Mouse (Mus musculus): ENCODE measurements around the gene Col4a3. TPM values are rescaled to one million over a fixed set of nuclear protein-coding genes. Genes with fewer than 3 reads are reported as not detected.
A peak's percentile ranks its signal among the peaks of the same experiment; 100 is the strongest.

Gene Col4a3
- polyA plus RNA-seq (2014; fragmentation: Nextera tagmentation; extraction: Ambion mirVana) = 0.08 and 0.14 TPM in 2 replicates

DNA sequence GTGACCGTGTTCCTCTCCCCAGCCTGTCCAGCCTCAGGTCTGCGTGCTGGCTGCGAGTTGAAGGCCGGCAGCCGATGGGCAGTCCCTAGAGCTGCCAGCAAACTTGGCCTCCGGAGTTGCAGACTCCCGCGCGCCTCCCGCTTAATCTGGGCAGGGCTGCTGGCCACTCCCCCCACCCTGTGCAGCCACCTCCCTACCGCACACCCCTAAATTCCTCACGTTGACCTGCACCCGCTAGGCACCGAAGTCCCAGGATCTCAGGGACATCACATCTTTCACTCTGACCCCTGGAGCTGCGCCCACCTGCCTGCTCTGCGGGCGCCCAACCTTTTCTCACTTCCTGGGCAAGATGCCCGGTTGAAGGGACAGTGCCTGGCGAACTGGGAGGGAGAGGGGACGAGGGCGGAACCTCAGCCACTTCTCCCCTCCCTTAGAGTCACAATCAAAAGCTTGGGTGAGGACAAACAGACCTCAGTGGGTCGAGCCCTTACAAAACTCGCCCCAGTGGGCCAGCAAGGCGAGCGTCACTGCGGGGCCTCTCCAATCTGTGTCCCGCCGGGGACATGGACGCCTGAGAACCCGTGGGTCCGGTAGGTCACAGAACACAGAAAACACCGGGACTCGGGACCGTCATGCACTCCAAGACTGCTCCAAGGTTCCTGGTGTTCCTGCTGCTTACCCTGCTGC lies at the start of gene Col4a3, which contains the start of gene Col4a4:
Gene Col4a3 (plus strand): TSS at position 209 of the 687 bp plus-strand sequence.
Gene Col4a4 (minus strand): TSS at position 137 of the 687 bp plus-strand sequence.
- Histone ChIP-seq H3K4me1 (ENCODE audit: control insufficient read depth, insufficient read depth, low read length) (0 out of 2 replicates have a peak, but pooled peaks cover 8% of the 10 kb centered on the region), H3K27me3 (ENCODE audit: control insufficient read depth, insufficient read depth, low read length) (peaks cover 13% of the 10 kb centered on the region), H3K4me3 (replicated peaks; ENCODE audit: low read depth, low read length) (peak within 1 kb of the TSS; percentile 26), H3K9me3 (ENCODE audit: control insufficient read depth, low read length) (no peaks in the 10 kb centered on the region), H3K27ac (replicated peaks; ENCODE audit: low read depth, low read length) (no peak within 1 kb of the TSS), H3K36me3 (ENCODE audit: control insufficient read depth, insufficient read depth, low read length) (no peaks in the 10 kb centered on the region), H3K9ac (replicated peaks; ENCODE audit: low read length) (no peak within 1 kb of the TSS), H3K4me2 (ENCODE audit: low read length) (peak within 1 kb of the TSS; percentile 55)
- DNase-seq (peak; percentile 37), ATAC-seq (ENCODE audit: low FRiP score, low TSS enrichment) (peak; percentile 55; the same call in 1 of the 2 replicates)
- WGBS = 7% methylated on average over 34 of the region's 34 CpGs

DNA sequence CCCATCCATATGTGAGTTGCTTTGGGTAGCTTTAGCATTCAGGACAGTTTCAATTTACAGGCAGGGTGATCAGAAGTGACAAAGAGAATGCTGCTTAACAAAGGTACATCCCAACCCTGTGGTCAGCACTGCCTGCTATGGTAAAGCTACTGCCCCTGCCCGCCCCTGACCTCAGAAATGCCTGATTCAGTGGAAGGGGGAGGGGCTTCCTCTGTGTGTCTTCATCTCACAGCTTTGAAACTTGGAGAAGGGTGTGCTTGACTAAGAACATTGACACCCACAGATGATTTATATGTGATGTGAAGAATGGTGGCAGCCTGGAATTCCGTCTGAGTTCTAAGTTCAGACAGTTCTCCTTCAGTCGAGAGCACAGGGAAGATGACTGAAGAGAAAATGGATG lies 48.9 kb upstream of the Col4a3 start:
- Histone ChIP-seq H3K4me3 (replicated peaks; ENCODE audit: low read depth, low read length) (no peak overlapping the region), H3K36me3 (ENCODE audit: control insufficient read depth, insufficient read depth, low read length) (no peaks in the 10 kb centered on the region), H3K27ac (replicated peaks; ENCODE audit: low read depth, low read length) (no peak overlapping the region), H3K9ac (replicated peaks; ENCODE audit: low read length) (no peak overlapping the region), H3K4me2 (ENCODE audit: low read length) (no peak overlapping the region), H3K9me3 (ENCODE audit: control insufficient read depth, low read length) (no peaks in the 10 kb centered on the region), H3K27me3 (ENCODE audit: control insufficient read depth, insufficient read depth, low read length) (no peaks in the 10 kb centered on the region), H3K4me1 (ENCODE audit: control insufficient read depth, insufficient read depth, low read length) (peaks cover 10% of the 10 kb centered on the region)
- no peak for DNase-seq
- 74% methylated on average over 3 of the region's 3 CpGs for WGBS
- ATAC-seq (ENCODE audit: low FRiP score, low TSS enrichment) = no peak

DNA sequence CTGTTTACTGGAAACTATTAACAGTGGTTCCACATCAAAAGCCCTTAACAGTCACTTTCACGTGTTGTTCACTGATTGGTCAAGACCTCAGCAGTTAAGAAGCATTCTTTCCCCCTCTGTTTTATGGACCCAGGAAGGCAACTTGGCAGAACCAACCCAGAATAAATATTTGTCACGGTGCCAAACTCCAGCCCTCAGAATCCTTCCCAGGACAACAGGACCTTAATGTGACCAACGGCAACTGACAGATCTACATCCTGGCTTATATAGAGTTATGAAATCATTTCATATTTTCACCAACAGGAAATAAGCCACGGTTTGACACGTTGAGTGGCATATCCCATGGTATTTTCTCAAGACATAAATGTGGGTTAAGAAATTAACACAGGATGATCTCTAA lies 46.7 kb upstream of the Col4a3 start:
- DNase-seq (no peak), ATAC-seq (ENCODE audit: low FRiP score, low TSS enrichment) (no peak)
- 87% methylated on average over 5 of the region's 5 CpGs for WGBS
- Histone ChIP-seq H3K4me3 (replicated peaks; ENCODE audit: low read depth, low read length) (no peak overlapping the region), H3K4me2 (ENCODE audit: low read length) (no peak overlapping the region), H3K27ac (replicated peaks; ENCODE audit: low read depth, low read length) (no peak overlapping the region), H3K4me1 (ENCODE audit: control insufficient read depth, insufficient read depth, low read length) (peaks cover 10% of the 10 kb centered on the region), H3K9ac (replicated peaks; ENCODE audit: low read length) (no peak overlapping the region), H3K27me3 (ENCODE audit: control insufficient read depth, insufficient read depth, low read length) (no peaks in the 10 kb centered on the region), H3K9me3 (ENCODE audit: control insufficient read depth, low read length) (no peaks in the 10 kb centered on the region), H3K36me3 (ENCODE audit: control insufficient read depth, insufficient read depth, low read length) (no peaks in the 10 kb centered on the region)

DNA sequence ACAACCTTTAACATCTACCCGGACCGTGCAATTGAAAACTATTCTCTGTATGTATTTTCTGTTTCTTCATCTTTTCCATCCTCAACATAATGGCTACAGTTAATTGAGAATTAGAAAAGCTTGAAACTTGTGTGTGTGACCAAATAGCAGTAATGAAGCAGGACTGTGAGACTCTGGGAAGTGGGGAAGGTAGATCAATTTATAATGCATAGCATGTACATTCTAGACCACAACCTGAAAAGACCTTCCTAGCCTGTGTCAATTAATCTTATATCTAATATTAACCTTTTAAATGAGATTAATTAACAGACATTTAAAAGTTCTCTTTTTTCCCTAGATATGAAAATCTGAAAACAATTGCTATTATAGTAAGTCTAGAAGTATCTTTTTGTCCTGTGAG lies 42.8 kb upstream of the Col4a3 start:
- H3K27me3 ChIP-seq (ENCODE audit: control insufficient read depth, insufficient read depth, low read length) = no peaks in the 10 kb centered on the region
- no peak overlapping the region for H3K9ac ChIP-seq (replicated peaks; ENCODE audit: low read length)
- H3K9me3 ChIP-seq (ENCODE audit: control insufficient read depth, low read length) = no peaks in the 10 kb centered on the region
- ATAC-seq (ENCODE audit: low FRiP score, low TSS enrichment) (no peak), DNase-seq (no peak)
- H3K27ac ChIP-seq (replicated peaks; ENCODE audit: low read depth, low read length) = no peak overlapping the region
- H3K4me1 ChIP-seq (ENCODE audit: control insufficient read depth, insufficient read depth, low read length) = no peaks in the 10 kb centered on the region
- no peak overlapping the region for H3K4me2 ChIP-seq (ENCODE audit: low read length)
- no peaks in the 10 kb centered on the region for H3K36me3 ChIP-seq (ENCODE audit: control insufficient read depth, insufficient read depth, low read length)
- 98% methylated on average over 2 of the region's 2 CpGs for WGBS
- H3K4me3 ChIP-seq (replicated peaks; ENCODE audit: low read depth, low read length) = no peak overlapping the region

DNA sequence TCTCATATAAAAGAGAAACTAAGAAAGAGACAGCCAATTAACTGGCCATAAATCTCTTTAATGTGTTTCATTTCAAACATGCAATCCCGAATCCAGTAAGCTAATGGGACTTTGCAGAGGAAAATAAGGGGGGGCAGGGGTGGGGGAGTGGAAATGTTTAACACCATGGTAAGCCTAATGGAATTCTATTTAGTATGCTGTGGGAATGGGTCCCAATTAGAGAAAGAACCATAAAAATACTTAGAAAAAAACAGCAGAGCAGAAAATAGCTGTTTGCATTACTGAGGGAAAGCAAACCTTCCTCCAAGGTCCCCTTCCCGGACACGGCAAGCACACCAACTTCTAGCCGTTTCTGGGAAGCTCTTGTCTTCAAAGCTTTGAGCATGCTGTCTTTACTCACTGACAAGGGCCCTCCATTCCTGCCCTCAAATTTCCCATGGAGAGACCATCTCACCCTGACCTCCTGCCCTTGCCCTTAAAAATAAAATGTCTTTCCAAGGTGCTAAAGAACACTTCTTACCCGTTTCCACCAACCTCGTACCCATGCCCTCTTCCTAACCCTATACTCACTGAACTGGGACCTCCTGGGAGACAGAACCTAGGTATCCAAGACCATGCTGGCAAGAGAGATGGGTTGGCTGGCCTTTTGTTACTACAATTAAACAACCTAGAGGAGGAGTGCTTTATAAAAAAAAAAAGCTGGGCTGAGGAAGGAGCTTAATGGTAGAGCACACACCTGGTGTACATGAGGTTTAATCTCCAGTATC lies 42.1 kb upstream of the Col4a3 start:
- Histone ChIP-seq H3K4me1 (ENCODE audit: control insufficient read depth, insufficient read depth, low read length) (no peaks in the 10 kb centered on the region), H3K36me3 (ENCODE audit: control insufficient read depth, insufficient read depth, low read length) (no peaks in the 10 kb centered on the region), H3K4me2 (ENCODE audit: low read length) (no peak overlapping the region), H3K9ac (replicated peaks; ENCODE audit: low read length) (no peak overlapping the region), H3K4me3 (replicated peaks; ENCODE audit: low read depth, low read length) (no peak overlapping the region), H3K27me3 (ENCODE audit: control insufficient read depth, insufficient read depth, low read length) (no peaks in the 10 kb centered on the region), H3K27ac (replicated peaks; ENCODE audit: low read depth, low read length) (no peak overlapping the region), H3K9me3 (ENCODE audit: control insufficient read depth, low read length) (no peaks in the 10 kb centered on the region)
- no peak for DNase-seq
- 81% methylated on average over 6 of the region's 6 CpGs for WGBS
- ATAC-seq (ENCODE audit: low FRiP score, low TSS enrichment) = no peak

DNA sequence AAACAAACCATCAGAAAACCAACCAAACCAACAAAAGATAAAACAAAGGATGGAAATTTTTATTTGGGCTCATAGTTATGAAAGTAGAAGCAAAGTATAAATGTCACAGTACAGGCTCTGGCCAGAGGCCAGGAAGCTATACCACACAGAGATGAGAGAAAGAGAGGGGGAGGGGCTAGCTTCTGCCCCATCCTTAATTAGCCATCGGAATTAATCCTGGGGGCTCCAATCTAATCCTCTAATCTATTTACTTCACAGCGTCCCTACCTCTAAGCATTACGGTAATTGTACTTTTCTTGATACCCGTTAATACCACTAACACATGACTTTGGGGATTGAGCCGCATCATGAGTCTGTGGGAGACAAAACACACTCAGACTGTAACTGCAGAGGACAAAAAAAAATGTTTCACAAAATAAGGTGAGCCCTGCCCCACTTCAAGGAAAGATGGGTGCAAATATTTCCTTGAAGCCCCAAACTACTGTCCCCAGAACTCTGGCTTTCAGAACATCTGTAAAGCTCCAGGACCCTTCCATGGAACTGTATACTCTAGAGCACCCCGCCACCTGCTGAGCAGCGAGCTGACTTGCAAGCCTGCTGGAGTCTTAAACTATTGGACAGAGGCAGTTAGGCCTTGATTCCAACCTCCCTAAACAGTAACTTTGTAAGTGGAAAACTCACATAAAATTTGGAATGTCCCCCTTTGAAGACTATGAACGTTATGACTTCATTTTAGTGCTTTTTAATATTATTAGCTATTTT lies 41.3 kb upstream of the Col4a3 start:
- H3K9ac ChIP-seq (replicated peaks; ENCODE audit: low read length) = no peak overlapping the region
- H3K27me3 ChIP-seq (ENCODE audit: control insufficient read depth, insufficient read depth, low read length) = no peaks in the 10 kb centered on the region
- no peak for DNase-seq
- no peak overlapping the region for H3K4me2 ChIP-seq (ENCODE audit: low read length)
- no peaks in the 10 kb centered on the region for H3K36me3 ChIP-seq (ENCODE audit: control insufficient read depth, insufficient read depth, low read length)
- H3K4me3 ChIP-seq (replicated peaks; ENCODE audit: low read depth, low read length) = no peak overlapping the region
- ATAC-seq (ENCODE audit: low FRiP score, low TSS enrichment) = no peak
- no peaks in the 10 kb centered on the region for H3K9me3 ChIP-seq (ENCODE audit: control insufficient read depth, low read length)
- H3K27ac ChIP-seq (replicated peaks; ENCODE audit: low read depth, low read length) = no peak overlapping the region
- H3K4me1 ChIP-seq (ENCODE audit: control insufficient read depth, insufficient read depth, low read length) = no peaks in the 10 kb centered on the region
- 62% methylated on average over 8 of the region's 8 CpGs for WGBS

DNA sequence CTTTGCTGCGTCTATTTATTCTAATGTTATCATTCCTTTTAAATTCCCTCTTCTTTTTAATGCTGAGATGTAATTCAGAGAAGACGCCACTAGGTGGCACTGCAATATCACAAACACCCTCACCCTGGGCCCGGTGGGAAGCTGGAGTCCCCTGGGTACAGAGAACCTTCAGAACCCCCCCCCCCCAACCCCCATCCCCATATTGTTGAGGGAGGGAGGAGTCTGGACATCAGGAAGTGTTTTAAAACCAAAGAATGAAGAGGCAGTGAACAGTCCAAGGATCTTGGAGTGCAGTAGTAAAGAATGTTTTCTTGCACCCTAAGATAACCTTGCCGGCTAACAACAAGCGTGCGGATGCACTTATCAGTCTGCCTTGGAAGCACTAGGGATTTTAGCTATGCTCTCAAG lies 32.3 kb upstream of the Col4a3 start:
- 44% methylated on average over 6 of the region's 6 CpGs for WGBS
- no peaks in the 10 kb centered on the region for H3K27me3 ChIP-seq (ENCODE audit: control insufficient read depth, insufficient read depth, low read length)
- H3K36me3 ChIP-seq (ENCODE audit: control insufficient read depth, insufficient read depth, low read length) = no peaks in the 10 kb centered on the region
- no peak overlapping the region for H3K9ac ChIP-seq (replicated peaks; ENCODE audit: low read length)
- H3K4me2 ChIP-seq (ENCODE audit: low read length) = no peak overlapping the region
- no peaks in the 10 kb centered on the region for H3K9me3 ChIP-seq (ENCODE audit: control insufficient read depth, low read length)
- ATAC-seq (ENCODE audit: low FRiP score, low TSS enrichment) (peak; percentile 72; the same call in 1 of the 2 replicates), DNase-seq (peak; percentile 78)
- H3K27ac ChIP-seq (replicated peaks; ENCODE audit: low read depth, low read length) = no peak overlapping the region
- no peak overlapping the region for H3K4me3 ChIP-seq (replicated peaks; ENCODE audit: low read depth, low read length)
- no peaks in the 10 kb centered on the region for H3K4me1 ChIP-seq (ENCODE audit: control insufficient read depth, insufficient read depth, low read length)

DNA sequence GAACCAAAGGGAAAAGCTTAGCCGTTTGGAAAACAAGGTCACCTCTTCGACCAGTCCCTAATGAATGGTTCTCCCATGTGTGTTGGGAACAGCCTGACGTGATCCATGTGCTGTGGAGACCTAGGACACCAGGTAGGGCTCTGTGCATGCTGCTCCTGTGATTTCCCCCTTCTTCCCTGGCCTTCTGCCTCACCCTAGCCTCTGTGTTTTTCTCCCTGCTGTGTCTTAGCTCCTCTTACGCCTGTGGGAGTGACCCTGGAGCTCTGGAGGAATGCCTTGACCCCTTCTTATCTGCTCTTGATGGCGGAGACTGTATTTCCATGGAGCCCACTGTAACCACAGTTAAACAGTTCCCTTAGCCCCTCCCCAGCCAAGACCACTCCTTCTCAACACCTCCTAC lies 31.8 kb upstream of the Col4a3 start:
- Histone ChIP-seq H3K36me3 (ENCODE audit: control insufficient read depth, insufficient read depth, low read length) (no peaks in the 10 kb centered on the region), H3K4me1 (ENCODE audit: control insufficient read depth, insufficient read depth, low read length) (no peaks in the 10 kb centered on the region), H3K4me2 (ENCODE audit: low read length) (no peak overlapping the region), H3K9ac (replicated peaks; ENCODE audit: low read length) (no peak overlapping the region), H3K27me3 (ENCODE audit: control insufficient read depth, insufficient read depth, low read length) (no peaks in the 10 kb centered on the region), H3K4me3 (replicated peaks; ENCODE audit: low read depth, low read length) (no peak overlapping the region), H3K9me3 (ENCODE audit: control insufficient read depth, low read length) (no peaks in the 10 kb centered on the region), H3K27ac (replicated peaks; ENCODE audit: low read depth, low read length) (no peak overlapping the region)
- DNase-seq = no peak
- 86% methylated on average over 5 of the region's 5 CpGs for WGBS
- ATAC-seq (ENCODE audit: low FRiP score, low TSS enrichment) = no peak

All from midbrain, embryonic 14.5 days (tissue).